Mouse (Mus musculus) cortical plate, adult 2 months (tissue): ENCODE data around the gene Unc5b. TPM values are rescaled to one million over a fixed set of nuclear protein-coding genes. Genes with fewer than 3 reads are reported as not detected.

Source experiments
- H3K27ac ChIP-seq: fragments of 200-500 bp; 2 replicates; pipeline ENCODE4 v1.5.1; 2012; ENCODE audit warnings: low read length, control low read depth, inconsistent platforms; ENCODE audit not compliant: insufficient read depth
- H3K4me1 ChIP-seq: fragments of 200-500 bp; 2 replicates; pipeline ENCODE4 v1.6.1; 2011; ENCODE audit warnings: low read length; ENCODE audit not compliant: control insufficient read depth, insufficient read depth
- H3K4me3 ChIP-seq: fragments of 200-500 bp; 2 replicates; pipeline ENCODE4 v1.5.1; 2011; ENCODE audit warnings: mild to moderate bottlenecking, low read length, control low read depth; ENCODE audit not compliant: insufficient read depth
- CTCF ChIP-seq: fragments of 200-500 bp; IDR thresholded peaks from 2 replicates; pipeline ENCODE4 v1.5.1; 2011; ENCODE audit warnings: mild to moderate bottlenecking, control low read depth, low read length; ENCODE audit not compliant: insufficient read depth; ENCODE audit errors: extremely low read depth
- POLR2A ChIP-seq: fragments of 200-500 bp; IDR thresholded peaks from 2 replicates; pipeline ENCODE4 v1.6.1; 2011; ENCODE audit warnings: mild to moderate bottlenecking, low read length, control low read depth; ENCODE audit not compliant: insufficient read depth; ENCODE audit errors: extremely low read depth
- polyA plus RNA-seq: library from polyadenylated mRNA; depleted of rRNA; stranded (reverse); fragments of >200 nt; gene quantifications from 2 replicates; pipeline ENCODE4 v1.2.3, GENCODE M21; 2012

Gene Unc5b
- polyA plus RNA-seq, 1 experiment = 9.8 TPM

GRCm38 (mm10) chr10:60803971-60804370 is 27.4 kb downstream of the Unc5b start:
- Histone ChIP-seq H3K27ac (no peak overlapping the region), H3K4me1 (0 out of 2 replicates have a peak, but pooled peaks cover 1% of the 10 kb centered on the region), H3K4me3 (no peak overlapping the region)
- TF ChIP-seq CTCF = no peak
- no peak for TF ChIP-seq POLR2A

GRCm38 (mm10) chr10:60801898-60802412 is 29.4 kb downstream of the Unc5b start:
- H3K27ac ChIP-seq = no peak overlapping the region
- no peaks in the 10 kb centered on the region for H3K4me1 ChIP-seq
- TF ChIP-seq CTCF (no peak), POLR2A (no peak)
- no peak overlapping the region for H3K4me3 ChIP-seq

GRCm38 (mm10) chr10:60801168-60801897 is 30.0 kb downstream of the Unc5b start:
- TF ChIP-seq POLR2A = no peak
- TF ChIP-seq CTCF = no peak
- Histone ChIP-seq H3K4me3 (no peak overlapping the region), H3K27ac (no peak overlapping the region), H3K4me1 (no peaks in the 10 kb centered on the region)

- H3K27ac ChIP-seq = no peak overlapping the region
- no peaks in the 10 kb centered on the region for H3K4me1 ChIP-seq
- TF ChIP-seq POLR2A = no peak
- no peak for TF ChIP-seq CTCF
- no peak overlapping the region for H3K4me3 ChIP-seq
Observed at GRCm38 (mm10) chr10:60800295-60801167, 30.9 kb downstream of the Unc5b start.

- no peak overlapping the region for H3K4me3 ChIP-seq
- H3K4me1 ChIP-seq = no peaks in the 10 kb centered on the region
- no peak for TF ChIP-seq POLR2A
- no peak for TF ChIP-seq CTCF
- no peak overlapping the region for H3K27ac ChIP-seq
Observed at GRCm38 (mm10) chr10:60797682-60798422, 33.5 kb downstream of the Unc5b start.

- Histone ChIP-seq H3K4me3 (no peak overlapping the region), H3K27ac (no peak overlapping the region; the same call in 1 of the 2 replicates), H3K4me1 (no peaks in the 10 kb centered on the region)
- TF ChIP-seq CTCF (no peak), POLR2A (no peak)
Observed at GRCm38 (mm10) chr10:60796474-60796873, 34.9 kb downstream of the Unc5b start.

GRCm38 (mm10) chr10:60796028-60796427 is 35.4 kb downstream of the Unc5b start:
- H3K4me1 ChIP-seq = no peaks in the 10 kb centered on the region
- no peak for TF ChIP-seq POLR2A
- no peak overlapping the region; the same call in 1 of the 2 replicates for H3K27ac ChIP-seq
- no peak overlapping the region for H3K4me3 ChIP-seq

- TF ChIP-seq POLR2A (no peak), CTCF (no peak)
- H3K4me1 ChIP-seq = no peaks in the 10 kb centered on the region
- H3K27ac ChIP-seq = no peak overlapping the region
Observed at GRCm38 (mm10) chr10:60794792-60795191, 36.6 kb downstream of the Unc5b start.

GRCm38 (mm10) chr10:60794374-60794773 is 37.0 kb downstream of the Unc5b start:
- Histone ChIP-seq H3K4me3 (no peak overlapping the region), H3K27ac (no peak overlapping the region), H3K4me1 (no peaks in the 10 kb centered on the region)
- TF ChIP-seq POLR2A (no peak), CTCF (no peak)

More at GRCm38 (mm10) chr10:60794792-60795191, 36.6 kb downstream of the Unc5b start:
- no peak overlapping the region for H3K4me3 ChIP-seq
